Mouse (Mus musculus) spleen, postnatal 14 days (tissue): Measurements from ENCODE around the gene Spata2l.
"Not testable (repeated sequence)": the region's sequence is repeated elsewhere in the genome, so short reads cannot be mapped to it uniquely, and the experiment has no call there.

ENCODE experiments used
- DNase-seq, 2 experiments: peaks; one replicate each; pipeline ENCODE4 v3.0.0; 2021 to 2022; ENCODE audit warnings: low spot score in 2 of 2

The Spata2l gene

DNA sequence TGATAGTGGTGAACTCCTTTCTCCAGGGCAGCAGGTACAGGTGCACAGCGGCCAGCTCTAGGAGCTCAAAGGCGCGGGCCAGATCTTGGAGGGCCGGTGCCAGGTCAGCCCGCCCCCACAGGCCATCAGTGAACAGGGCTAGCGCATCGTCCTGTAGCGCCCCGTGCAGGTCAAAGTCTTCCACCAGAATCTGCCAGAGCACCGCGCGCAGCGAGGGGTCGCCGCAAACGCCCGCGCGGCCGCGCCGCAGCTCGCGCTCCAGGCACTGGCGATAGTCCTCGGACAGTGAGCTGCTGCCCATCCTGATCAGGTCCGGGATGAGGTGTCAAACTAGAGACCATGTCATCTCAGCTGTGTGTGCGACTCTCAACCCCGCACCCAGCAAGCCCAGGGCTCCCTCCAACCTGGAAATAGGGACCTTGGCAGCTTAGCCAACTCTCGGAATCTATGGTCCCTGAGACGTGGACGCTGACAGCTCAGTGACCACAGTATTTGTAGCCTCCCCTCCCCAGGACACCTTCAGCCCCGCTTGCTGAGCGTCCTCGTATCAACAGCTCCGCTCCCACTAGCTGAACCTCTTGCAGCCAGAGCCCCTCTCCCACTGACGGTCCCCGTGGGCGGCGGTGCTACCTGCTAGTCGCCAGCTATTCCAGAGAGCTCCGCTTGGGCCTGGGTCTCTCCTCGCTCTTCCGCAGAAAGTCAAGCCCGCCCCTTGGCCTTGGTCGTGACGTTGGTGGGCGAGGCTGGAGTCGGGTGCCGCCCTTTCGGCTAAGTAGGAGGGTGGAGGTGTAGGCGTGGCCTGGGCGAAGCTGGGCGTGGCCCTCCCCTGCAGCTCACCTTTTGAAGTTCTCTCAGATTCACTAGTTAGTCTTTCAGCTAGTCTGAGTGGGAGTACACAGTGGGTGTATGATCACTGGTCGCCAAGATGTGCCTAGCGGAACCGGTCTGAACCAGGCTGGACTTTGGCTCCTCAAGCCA is at the start of gene Spata2l:
Gene Spata2l (minus strand): TSS at position 714 of the 978 bp plus-strand sequence.
- peak; percentile 79 to 86 for DNase-seq

DNA sequence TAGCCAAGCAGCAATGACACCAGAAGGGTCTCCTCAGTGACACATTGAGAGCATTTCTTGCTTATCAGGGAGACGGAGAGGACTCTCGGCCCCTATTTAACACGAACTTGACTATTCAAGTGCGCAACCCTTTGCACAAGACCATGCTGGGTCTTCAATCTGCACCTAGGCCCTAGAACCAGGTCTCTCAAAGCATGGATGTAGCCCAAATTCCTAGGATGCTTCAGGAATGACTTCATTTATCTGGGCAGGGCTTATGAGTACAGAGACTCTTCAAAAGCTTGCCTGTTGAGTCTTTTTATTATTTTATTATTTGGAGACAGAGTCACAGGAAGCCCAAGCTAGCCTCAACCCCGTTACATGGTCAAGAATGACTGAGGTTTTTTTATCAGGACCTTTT is 48.5 kb upstream of the Spata2l start:
- DNase-seq, result no peak

DNA sequence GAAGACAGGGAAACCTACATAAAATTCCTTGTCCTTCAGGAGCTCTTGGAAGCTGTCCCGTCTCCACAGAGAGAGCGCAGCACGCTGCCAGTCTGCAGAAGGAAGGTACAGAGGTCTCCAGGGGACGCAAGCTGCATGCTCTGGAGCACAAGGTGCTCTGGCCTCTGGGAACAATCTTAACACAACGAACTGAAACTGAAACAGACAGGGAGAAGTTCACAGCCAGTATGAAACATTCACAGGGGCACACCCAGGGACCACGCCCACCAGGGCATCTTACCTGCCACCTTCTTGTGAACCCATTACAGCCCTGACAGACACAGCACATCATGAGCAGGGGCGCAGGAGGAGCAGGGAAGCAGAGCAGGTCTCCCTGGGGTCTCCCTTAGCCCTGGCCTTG is 48.0 kb upstream of the Spata2l start:
- DNase-seq, result peak in 1 of 2 experiments; percentile 22

DNA sequence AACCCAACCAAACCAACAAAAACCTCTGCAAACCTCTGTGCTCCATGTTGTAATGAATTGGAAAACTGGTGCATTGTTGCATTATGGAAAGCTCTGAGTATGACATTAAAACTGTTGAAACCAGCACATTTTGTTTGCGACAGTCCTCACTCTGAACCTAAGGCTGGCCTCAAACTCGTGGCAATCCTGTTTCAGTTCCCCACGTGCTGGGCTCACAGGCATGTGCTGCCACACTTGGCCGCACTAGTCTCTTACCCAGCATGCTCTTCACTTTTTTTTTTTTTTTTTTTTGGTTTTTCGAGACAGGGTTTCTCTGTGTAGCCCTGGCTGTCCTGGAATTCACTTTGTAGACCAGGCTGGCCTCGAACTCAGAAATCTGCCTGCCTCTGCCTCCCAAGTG is 47.0 kb upstream of the Spata2l start:
- DNase-seq, result not testable (repeated sequence)

DNA sequence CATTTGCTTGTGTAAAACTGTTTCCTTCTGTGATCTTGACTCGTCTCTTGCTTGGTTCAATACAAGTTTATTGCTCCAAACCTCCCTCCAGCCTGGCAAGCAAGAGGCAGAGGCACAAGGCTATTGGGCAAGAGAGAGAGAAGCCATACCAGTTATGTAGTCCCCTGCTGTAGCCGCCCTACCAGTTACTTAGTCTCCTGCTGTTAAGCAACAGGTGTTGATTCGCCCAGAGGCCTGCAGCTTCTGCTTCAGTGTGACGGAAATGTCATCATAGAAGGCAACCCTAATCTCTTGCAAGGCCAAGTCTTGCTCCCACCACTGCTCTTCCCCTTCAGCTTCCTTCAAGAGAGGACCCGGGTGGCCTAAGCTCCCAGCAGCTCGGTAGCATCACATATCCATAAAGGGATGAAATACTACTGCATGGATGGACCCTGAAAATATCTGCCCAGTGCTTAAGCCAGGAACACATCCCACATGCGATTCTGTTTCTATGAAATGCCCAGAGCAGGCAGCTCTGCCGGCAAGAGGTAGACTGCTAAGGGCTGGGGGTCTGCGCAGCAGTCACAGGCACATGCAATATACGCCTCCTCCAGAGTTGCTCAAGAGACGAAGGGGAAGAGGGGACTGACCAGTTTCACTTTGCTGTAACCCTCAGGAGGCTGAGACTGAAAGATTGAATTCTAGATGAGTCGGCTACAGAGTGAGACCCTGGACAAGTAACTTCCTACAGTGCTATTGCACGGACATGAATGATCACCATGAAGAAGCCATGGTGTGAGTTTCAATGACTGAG is 44.5 kb upstream of the Spata2l start:
- no peak for DNase-seq

DNA sequence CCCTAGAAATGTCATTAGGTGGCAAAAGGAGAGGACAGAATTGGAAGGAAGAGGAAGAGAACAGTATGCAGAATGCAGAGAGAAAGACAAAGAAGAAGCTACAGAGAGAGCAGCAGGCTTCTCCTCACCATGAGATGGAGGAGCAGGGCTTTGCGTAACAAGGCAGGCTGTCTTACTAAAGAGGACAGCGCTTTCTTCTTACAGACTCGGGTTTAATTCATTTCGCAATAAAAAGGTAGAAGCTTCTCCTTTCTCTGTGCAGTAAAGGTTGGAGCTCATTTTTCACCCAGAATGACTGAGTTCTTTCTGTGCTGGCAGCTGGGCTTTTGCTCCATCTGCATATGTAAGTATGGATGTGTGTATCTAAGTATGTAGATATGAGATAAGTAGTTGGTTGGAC is 43.8 kb upstream of the Spata2l start:
- DNase-seq, result no peak

DNA sequence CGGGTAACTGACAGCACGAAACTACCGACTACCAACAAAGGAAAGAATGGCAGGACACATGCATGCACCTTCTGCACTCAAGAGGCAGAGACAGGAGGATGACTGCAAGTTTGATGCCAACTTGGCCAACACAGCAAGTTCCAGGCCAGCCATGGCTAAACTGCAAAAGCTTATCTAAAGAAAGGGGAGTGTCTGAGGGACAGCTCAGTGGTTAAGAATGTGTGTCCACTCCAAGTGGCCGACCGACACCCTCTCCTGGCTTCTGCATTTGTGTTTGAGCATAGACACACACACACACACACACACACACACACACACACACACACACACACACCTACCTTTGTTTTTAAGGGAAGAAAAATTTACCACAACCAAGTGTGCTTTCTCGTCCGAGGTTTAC is 42.4 kb upstream of the Spata2l start:
- DNase-seq, result no peak

DNA sequence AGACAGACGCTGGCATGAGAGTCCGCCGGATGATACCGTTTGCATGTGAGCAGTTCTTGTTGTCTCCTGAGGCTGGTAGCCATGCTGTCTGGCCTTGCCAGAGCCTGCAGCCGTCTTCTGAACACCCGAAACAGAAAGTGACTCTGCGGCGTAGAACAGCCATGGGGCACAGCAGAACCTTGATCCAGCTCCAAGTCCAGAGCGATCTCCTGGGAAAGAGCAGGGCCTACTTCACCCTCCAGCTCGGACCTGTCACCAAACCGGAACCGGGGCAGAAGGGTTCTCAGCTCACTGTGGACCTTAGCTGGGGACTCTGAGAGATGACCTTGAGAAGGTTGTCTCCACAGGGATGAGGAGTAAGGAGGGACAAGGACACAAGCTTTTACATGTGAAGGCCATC is 39.1 kb upstream of the Spata2l start:
- no peak for DNase-seq

DNA sequence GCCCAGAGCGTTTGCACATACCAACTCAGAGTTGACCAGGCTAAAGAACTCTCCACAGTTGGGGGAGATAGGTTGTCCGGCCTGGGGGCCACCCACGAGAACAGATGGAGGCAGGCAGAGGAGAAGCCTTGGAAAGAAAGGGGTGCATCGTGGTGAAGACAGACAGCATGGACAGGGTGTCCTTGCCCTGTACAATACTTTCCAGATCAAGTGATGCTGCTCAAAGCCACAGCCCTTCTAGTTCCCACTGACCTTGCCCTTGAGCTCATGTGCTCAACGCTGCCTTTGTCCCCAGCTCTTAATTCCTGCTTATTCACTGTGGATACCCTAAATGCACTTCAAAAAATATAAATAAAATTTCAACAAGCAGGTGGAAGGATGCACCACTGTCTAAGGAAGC is 38.4 kb upstream of the Spata2l start:
- no peak for DNase-seq

DNA sequence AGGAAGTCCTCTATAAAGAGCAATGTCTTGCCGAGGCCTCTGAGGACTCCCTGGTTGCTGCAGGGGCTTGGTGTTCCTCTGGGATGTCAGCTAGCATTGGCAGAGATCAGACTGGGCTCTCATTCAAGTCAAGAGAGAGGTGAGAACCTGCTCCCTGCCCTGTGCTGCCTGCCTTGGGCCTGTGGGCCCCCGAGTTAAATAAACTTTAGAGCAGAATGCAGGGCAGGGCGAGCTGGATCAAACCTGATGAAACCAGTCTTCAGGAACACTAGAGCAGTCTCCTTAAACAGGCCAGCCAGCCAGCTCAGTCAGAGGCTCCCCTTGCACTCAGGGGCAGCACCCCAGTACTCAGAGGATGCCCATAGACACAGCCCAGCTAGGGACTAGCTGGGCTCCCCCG is 35.9 kb upstream of the Spata2l start:
- no peak for DNase-seq

DNA sequence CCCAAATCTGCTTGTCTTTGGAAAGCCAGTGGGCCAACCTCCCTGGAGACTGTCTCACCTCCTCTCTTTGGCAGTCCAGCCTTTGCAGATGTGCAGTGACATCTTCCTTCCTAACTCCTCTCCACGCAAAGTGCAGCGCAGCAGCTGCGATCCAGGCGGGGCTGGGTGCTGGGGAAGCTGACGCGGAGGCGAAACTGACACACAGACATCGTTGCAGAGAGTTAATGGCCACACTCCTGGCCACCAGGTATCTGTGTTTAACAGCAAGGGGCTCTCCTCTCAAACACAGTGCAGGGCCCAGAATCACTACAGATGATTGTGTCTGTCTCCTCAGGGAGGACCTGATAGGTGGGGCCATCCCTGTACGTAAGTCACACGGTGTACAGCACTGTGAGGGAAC is 35.1 kb upstream of the Spata2l start:
- DNase-seq, result no peak

DNA sequence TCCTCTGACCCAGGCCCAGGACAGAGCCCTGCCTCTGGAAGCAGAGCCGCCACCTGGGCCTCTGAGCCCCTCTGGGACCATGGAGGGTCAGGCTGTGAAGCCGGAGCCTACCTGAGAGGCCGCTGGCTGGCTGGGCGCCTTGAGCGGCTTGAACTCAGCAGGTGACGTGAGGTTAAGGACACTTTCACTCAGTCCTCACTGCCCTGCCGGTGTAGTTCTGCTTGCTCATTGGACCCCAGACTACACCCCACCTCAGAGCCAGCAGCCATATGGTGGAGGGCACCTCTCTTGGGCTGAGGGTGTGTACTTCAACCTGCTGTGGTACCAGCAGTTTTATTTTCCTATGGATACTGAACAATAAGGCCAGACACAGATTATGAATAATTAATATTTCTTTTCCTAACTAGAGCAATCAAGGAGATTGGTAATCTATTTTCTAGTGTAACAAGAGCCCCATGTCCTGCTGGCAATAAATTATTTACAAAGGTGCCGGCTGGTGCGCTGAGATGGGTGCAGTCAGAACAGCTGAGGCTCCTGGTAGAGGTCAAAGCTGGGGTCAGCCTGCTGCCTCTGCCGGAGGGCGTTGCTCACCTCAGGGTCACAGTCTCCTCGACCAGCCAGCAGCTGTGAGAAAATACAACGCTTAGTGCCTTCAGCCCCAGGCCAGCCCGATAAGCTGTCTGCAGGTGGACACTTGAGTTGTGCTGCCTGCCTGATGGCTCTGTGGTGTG is 32.1 kb upstream of the Spata2l start:
- DNase-seq, result no peak

DNA sequence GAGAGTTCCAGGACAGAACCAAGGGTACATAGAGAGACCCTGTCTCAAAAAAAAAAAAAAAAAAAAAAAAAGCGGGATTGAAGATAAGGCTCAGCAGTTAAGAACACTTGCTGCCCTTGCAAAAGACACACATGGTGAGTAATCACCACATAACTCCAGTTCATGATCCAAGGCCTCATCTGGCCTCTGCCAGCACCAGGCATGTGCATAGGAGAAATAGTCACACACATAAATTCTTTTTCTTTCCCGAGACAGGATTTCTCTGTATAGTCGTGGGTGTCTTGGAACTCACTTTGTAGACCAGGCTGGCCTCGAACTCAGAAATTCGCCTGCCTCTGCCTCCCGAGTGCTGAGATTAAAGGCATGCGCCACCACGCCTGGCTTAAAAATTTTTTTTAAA is 21.6 kb upstream of the Spata2l start:
- DNase-seq, result not testable (repeated sequence)

DNA sequence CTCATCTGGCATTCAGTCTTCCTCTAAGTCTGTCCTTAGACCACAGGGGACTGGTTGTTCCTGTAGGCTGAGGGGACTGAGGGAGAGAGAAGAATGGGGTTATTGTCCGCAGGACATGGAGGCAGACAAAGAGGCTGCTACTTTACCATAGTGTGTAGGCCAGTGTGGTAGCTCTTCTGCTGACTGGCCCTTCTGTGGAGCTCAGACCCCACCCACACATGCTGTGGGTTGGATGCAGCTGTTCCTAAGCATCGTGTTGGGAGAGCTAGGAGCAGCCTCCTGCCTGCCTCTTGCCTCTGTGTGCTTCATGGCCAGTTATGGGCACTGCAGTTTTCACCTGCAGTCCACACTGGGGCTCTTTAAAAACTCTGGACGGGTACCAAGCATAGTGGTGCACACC is 21.1 kb upstream of the Spata2l start:
- no peak for DNase-seq

DNA sequence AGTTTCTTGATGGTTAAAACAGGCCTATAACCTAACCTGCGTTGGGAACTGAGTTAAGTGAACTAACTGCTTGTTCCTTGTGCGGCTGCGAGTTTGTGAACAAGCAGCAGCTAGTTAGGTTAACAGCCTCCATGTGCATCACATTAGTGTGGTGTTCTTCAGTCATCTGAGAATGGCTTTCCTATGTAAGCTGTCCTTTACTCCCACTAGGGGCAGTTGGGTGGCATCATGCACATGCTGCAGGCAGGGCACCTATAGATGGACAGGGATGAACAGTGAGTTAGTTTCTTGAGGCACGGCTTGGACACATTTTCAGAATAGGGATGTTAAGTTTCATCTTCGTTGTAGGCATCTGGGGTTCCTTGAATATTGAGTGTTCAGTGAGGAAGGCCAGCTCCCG is 19.1 kb upstream of the Spata2l start:
- no peak for DNase-seq

DNA sequence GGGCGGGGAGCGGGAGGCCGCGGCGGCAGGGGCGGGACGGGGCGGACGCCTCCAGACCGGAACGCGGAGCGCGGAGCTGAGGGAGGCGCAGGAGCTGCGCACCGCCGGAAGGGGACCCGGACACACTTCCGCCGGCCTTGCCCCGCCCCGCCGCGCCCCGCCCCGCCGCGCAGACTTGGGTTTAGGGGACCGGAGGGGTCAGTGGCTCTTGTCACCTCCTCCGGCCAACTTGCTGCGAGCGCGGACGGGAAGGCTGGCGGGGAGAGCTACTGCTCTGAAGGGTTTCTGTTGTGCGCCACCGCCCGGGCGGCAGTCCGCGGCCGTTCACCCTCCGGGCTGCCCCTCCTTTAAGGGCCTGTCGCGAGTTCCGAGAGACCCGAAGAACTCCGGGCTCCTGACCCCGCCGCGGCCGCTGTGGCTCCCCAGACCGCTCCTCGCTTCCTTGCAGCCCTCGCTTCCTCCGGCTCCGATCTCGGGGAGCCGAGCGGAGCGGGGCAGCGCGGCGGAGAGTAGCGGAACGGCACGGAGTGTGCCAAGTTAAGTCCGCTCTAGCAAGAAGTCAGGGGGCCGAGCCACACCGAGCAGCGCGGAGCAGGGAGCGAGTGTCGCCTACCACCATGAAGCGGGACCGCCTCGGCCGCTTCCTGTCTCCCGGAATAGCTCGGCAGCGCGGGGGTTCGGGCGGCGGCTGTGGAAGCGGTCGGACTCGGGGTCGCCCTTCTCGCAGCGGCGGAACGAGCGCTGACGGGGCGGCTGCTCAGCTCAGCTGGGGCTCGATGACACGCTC is 18.3 kb upstream of the Spata2l start, which contains the start of the genes Zfp276 and Vps9d1:
Gene Zfp276 (plus strand): TSS at position 97 of the 787 bp plus-strand sequence.
Gene Vps9d1 (minus strand): TSS at position 250 of the 787 bp plus-strand sequence.
- peak; percentile 78 to 84 for DNase-seq

DNA sequence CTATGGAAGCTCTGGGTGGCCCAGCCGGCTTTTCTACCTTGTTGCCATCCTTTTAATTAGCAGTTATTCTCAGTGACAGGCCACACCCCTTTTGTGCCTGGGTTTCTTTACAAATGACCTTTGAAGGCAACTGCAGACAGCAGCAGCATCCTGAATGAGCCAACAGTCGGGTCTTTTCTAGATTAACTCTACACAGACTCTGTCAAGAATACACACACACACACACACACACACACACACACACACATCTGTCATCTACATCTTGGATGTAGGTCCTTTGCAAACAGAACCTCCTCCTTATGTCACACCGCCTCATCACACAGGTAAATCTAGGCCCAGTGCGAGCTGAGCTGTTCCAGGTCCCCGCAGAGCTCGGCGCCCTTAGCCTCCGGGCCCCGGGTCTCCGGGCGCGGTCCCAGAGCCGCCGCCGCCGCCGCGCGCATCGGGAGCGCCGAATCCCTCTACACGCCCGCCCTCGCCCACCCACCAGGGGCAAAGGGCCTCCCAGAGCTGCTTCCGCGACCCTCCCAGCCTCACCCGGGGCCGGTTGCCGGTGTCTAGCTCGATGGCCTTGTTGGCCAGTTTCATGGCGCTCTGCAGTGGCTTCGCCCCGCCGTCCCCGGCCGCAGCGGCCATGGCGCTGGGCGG is 17.5 kb upstream of the Spata2l start:
- no peak for DNase-seq

DNA sequence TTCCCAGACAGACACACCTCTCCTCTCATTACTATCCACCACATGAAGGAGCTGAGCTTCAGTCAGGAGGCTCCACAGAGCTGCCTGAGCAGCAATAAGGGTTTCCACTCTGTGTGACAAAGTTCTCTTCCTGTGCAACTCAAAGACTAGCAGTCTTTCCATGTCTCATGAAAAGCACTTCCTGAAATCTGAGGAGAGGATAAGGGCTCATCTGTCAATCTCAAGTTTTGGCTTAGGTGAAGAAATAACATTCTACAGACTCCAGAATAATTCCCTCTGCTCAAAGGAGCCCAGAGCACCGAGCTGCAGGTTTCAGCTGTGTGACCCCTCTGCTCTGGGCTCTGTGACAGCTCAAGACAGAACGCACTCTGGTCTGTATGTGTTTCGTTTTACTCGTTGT is 16.9 kb upstream of the Spata2l start:
- no peak for DNase-seq

DNA sequence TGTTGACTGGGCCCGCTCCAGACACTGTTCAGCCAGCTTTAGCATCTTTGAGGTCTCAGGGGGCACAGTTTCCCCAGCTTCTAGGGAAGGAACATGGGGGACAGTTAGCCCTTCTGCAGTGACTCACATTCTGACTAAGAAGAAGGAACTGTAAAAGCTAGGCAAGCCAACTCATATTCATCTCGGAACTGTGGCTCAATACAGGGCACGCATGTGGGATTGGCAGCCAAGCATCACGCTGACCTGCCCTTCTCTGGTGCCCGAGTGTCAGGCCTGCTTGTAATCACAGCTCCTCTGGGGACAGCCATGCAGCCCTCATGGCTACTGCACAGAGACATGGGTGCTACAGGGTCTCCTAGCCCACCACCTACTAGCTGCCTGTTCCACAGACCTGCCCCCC is 14.9 kb upstream of the Spata2l start:
- DNase-seq, result no peak

DNA sequence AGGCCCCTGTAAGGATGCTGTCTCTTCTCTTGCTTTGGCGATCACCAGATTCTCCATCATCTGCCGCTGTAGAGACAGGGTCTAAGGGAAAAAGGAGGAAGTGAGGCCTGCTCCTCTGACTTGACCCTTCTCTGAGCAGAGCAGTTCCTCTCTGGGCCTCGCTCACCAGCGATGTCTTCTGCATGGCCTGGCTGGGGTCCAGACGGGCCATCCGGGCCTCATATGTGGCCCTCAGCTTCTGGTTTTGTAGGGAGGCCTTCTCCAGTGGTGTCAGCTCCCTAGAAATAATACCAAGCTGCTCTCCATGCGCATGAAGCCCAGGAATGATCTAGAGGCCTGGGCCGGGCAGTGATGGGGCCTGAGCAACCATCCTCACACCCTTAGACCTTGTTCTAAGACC is 12.6 kb upstream of the Spata2l start:
- DNase-seq, result no peak

DNA sequence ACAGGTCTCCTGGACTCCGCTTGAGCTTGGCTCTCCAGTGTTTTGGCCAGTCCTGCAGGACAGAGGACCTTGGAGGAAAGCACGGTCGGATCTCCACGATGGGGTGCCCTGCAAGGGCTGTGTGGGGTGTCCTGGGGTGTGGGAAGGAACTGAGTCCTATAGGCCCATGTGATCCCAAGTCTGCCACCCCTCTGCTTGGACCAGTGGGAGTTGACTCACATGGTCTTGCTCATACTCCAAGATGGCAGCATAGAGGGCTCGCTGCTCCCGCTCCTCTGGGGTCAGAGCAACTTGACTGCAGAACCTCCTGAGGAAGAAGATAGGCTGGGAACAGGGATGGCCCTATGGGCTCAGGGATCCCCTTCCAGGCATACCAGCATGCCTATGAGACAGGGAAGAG is 11.7 kb upstream of the Spata2l start:
- no peak for DNase-seq
